Mouse (Mus musculus) brain, adult 2 months (tissue): Measurements from ENCODE around the gene Nwd1.

Experiments used
- DNase-seq: peaks from one replicate; pipeline ENCODE4 v3.0.0; 2011; ENCODE audit warnings: low read depth, low spot score

Nwd1 gene

DNA sequence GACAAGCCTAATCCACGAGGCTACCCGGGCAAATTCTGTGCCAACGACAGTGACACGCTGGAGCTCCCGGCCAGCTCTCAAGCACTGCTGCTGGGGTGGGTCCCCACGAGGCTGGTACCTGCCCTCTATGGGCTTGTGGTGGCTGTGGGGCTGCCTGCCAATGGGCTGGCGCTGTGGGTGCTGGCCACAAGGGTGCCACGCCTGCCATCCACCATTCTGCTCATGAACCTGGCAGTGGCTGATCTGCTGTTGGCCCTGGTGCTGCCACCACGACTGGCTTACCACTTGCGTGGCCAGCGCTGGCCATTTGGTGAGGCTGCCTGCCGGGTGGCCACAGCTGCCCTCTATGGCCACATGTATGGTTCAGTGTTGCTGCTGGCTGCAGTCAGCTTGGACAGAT is 115.8 kb downstream of the Nwd1 start:
- DNase-seq, result no peak

DNA sequence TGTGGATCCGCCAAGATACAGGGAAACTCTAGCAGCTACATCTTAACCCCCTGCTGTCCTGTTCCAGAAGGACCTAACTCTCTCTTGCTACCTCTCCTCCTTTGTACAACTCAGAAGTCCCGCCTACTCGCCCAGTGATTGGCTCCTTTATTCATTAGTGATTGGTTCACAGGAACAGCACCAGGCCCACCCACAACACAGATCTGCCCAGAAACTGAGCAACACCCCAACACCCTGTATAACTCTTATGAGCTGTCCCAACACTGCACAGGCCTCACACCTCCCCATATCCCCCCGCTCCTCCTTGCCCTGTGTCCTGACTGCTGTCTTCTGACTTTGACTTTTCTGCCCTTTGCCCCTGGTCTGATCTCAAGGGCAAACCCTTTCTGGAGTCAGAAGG is 119.2 kb downstream of the Nwd1 start:
- no peak for DNase-seq

DNA sequence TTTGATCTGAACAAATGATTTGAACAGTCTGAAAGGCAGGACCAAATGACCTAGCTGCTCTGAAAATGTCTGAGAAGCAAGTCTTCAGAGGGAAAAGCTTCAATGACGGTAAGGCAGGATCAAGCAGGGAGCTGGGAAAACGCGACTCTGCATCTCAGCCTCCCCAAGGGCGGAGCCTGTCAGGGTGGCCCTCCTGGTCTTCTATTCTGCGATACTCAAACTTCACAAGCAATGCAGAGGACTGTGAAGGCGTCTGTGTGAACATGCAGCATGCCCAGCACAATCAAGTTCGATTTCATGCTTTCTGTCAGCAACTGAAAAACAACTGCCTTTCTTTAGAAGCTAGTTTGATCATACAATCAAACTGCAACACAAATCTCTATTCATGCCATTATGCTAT is 120.3 kb downstream of the Nwd1 start:
- no peak for DNase-seq
